Mouse (Mus musculus) cerebellum, postnatal 25 days (tissue): Measurements from ENCODE around the gene Atf1.
A peak's percentile ranks its signal among the peaks of the same experiment; 100 is the strongest.

Source experiments
- DNase-seq, 2 experiments: peaks; one replicate each; pipeline ENCODE4 v3.0.0; 2021; ENCODE audit warnings: mixed read lengths in 2 of 2

The Atf1 gene

GRCm38 (mm10) chr15:100227663-100228534 is at the start of gene Atf1:
Gene Atf1 (plus strand): TSS chr15:100227819.
- peak; percentile 97 to 98 for DNase-seq

DNA sequence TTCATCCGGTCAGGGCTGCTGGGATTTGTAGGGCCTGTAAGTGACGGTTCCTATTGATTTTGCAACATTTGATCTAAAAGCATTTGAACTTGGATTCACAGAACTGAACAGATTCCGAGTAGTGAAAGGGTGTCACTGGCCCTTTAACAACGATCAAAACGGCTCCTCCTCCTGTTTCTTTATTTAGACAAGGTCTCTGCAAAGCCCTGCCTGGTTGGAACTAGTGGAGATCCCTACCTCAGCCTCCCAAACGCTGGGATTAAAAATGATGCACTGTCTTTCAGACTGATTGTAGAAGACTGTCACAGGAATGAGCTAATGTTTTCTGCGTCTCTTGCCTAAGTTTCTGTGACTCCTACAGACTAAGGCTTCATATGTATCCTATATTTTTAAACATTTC is 49.1 kb upstream of the Atf1 start:
- peak in 1 of 2 experiments; percentile 29 for DNase-seq

GRCm38 (mm10) chr15:100179685-100180084 is 47.9 kb upstream of the Atf1 start:
- DNase-seq = peak in 1 of 2 experiments; percentile 61

DNA sequence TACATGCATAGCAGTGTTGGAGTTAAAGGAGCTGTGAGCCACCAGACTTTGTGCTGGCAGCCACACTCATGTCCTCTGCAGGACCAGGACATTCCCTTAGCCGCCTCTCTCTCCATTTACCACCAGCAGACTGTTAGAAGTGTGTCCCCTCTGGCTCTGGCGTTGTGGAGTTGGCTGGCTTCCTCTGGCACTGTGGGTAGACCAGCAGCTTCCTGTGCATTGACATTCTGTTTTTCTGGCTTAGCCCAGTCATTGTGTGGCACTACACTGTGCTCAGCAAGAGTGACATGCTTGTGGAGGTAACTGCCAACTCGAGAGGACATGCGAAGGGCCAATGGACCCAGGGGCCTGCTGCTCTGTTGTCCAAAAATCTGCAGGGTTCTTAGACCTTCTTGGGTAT is 47.4 kb upstream of the Atf1 start:
- DNase-seq = peak; percentile 90 to 91

- DNase-seq = no peak
Observed at GRCm38 (mm10) chr15:100181841-100182240, 45.8 kb upstream of the Atf1 start.

- no peak for DNase-seq
Observed at GRCm38 (mm10) chr15:100182526-100183280, 44.9 kb upstream of the Atf1 start.

DNA sequence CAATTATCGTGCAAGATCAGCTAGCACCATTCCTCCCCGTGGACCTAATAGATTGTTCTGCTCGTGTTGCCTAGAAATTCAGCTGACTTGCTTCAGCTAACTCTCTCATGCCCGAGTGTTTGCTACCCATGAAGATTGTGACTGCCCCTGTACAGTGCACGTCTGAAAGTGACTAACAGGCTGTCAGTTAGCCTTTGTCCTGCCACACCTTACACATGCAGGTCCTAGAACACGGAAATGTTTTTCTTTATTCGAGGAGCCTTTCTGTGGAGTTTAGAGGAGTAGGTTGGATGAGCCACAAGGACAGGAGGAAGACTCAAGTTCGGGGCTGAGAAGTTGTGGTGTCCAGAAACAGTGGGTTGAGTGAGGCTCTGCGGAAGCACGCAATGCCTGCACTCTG is 44.1 kb upstream of the Atf1 start:
- DNase-seq = no peak

- no peak for DNase-seq
Observed at GRCm38 (mm10) chr15:100184821-100185496, 42.7 kb upstream of the Atf1 start.

DNA sequence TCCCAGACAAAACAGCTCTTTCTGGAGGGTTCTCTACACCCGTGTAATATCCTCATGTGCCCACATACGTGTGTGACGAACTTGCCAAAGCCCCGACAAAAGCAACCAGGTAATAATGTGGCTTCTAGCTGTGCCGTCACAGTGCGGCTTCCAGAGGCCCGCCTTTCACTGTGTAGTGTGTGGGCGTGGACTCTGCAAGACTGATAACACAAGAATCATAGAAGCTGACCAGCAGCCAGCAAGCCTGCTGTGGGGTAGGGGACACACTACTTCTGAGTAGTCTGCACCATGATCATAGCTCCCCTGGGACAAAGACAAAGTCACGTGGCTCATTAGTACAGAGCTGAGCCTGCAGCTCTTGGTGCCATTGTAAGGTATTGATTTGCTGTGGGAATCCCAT is 41.4 kb upstream of the Atf1 start:
- no peak for DNase-seq

- peak in 1 of 2 experiments; percentile 51 for DNase-seq
Observed at GRCm38 (mm10) chr15:100186882-100187672, 40.5 kb upstream of the Atf1 start.

DNA sequence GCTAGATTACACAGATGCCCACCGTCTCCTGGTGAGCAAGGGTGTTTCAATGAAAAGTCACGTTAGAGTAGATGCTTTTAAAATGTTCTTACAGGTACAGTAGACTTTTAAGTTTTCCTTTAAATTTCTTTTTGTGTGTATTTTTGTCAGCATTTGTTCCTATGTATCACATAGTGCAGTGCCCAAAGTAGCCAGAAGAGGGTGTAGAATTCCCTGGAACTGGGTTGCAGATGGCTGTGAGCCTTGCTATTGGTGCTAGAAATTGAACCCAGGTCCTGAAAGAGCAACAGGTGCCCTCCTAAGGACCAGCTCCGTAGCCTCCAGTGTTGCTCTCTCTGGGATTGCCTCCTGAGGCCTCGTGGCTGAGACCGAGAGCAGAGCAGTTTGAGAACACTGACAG is 39.1 kb upstream of the Atf1 start:
- no peak for DNase-seq

DNA sequence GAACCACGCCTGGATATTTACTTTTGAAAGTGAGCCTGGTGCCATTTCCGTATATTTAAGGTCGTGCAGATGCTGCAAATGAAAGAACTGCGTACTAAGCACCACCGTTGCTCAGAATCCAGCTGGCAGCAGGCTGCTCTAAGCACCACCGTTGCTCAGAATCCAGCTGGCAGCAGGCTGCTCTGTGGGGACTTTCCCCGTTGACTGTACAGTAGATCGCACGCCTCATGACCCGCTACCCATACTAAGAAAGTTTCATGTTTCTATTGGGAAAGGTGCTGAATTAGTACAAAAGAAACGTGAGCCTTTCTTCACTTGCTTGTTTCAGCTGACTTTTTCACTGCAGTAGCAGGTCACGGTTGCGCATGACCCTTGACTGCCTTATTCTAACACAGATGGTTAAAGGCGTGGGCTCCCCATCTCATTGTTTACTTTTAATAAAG is 38.6 kb upstream of the Atf1 start:
- no peak for DNase-seq

- DNase-seq = no peak
Observed at GRCm38 (mm10) chr15:100190083-100190482, 37.5 kb upstream of the Atf1 start.

DNA sequence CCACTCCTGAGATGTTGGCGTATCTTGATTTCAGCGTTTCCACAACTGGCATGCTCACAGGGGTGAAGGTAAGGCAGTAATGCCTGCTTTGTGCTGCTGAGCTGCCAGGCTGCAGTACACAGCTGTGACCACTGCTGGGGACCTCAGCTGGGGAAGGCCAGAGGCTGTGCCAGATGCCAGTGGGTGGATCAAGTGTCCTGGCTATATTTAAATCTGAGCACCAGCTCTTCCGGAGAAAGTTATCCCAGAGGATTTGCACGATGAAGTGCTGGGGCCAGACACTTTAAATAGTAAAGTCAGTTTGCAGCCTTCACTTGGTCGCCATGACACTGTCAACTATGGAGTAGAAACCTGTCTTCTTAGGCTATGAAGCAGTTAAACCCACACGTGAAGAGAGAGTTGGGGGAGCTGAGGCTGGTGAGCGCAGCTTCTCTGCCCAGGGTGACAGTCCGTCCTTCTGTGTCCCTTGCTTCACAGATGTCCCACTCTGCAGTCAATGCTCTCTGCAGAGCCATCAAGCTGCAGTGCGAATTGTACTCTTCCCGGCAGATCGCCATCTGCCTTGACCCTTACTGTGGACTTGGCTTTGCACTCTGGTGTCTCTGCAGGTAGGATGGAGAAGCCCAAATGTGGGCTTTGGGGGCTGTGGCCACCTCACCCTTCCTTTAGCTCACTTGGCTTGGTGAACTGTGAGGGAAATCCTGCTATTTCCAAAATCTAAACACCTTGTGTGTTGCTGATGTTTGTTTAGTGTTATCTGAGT is 28.5 kb upstream of the Atf1 start:
- peak; percentile 86 to 87 for DNase-seq

DNA sequence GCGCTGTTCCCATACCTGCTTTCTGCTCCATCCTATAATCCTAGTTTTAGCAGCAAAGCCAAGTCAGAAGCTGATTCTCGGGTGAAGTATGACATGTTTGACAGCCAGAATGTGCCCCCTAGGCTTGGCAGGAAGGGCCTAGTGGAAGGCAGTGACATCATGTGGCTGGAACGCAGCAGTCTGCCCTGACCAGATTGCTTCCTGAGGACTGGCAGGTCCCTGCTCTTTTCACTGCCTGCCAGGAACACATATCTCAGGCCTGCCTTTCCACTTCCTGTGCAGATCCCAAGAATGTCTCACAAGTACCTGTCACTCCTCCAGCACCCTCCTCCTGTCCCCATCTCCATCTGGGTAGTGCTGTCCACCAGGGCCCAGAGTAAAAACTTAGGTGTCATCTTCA is 27.8 kb upstream of the Atf1 start:
- DNase-seq = peak; percentile 86 to 88

DNA sequence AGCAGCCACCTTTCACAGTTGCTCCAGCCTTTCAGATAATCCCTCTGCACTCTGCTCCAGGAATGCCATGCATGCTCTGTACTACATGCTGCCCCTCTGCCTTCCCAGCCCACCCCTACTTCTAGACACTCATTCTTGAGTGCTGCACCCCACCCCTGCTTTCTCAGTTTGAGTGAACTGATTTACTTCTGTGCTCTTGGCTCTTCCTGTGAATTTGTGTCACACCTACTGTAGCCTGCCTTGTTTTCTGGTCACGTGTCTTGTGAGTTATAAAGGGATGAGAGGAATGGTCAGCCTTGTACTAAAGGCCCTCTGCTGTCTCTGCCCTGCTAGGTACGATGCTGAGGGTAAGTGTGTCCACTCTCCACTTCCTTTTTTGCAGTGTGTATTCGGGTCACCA is 25.8 kb upstream of the Atf1 start:
- no peak for DNase-seq

- no peak for DNase-seq
Observed at GRCm38 (mm10) chr15:100202431-100203015, 25.1 kb upstream of the Atf1 start.

DNA sequence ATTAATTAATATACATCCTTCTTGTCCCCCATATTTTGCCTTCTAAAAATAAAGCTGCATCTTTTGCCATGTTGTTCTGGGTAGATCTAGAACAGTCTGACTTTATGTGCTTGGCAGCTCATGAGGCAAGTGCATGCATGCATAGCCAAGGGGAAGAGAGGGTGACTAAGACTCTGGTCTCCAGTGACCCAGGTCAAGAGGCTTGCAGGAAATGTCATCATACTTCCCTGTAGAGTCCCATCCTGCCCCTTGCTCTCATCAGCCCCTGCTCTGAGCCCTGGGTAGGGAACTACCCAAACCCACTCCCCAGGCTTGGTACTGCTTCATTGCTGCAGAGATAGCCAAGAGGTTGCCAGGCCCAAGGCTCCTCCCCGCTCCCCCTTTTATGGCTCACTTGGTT is 23.0 kb upstream of the Atf1 start:
- DNase-seq = no peak

DNA sequence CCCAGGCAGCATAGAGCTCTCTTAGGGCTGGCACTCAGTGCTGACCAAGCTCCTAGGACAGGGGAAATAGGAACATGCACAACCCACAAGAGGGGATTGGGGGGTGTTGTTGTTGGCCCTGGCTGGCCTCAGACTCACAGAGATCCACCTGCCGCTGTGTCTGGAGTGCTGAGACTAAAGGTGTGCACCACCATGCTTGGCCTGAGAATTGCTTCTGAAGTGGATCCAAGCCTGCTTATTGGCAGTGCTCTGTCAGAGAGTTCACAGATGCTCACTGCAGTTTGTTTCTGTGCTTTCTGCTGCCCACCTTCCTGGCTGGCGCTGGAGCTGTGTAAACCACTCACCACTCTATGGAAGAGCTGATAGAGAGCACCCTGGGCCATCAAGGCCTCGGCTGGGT is 17.6 kb upstream of the Atf1 start:
- peak in 1 of 2 experiments; percentile 48 for DNase-seq

DNA sequence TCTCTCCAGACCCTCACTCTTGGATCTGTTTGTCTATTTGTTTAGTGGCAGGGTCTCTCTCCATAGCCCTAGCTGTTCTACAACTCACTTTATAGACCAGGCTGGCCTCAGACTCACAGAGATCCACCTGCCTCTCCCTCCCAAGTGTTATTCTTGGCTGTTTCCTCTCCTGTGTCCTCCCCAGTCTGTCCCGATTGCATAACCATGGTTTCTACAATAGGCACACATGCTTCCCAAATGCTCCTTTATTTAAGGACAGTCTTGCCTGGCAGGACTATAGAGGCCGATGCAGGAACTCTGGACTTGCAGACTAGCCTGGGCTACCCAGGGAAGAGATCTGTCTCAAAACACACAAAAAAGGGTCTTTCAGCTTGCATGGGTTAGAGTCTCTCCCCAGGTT is 14.3 kb upstream of the Atf1 start:
- DNase-seq = peak in 1 of 2 experiments; percentile 44

DNA sequence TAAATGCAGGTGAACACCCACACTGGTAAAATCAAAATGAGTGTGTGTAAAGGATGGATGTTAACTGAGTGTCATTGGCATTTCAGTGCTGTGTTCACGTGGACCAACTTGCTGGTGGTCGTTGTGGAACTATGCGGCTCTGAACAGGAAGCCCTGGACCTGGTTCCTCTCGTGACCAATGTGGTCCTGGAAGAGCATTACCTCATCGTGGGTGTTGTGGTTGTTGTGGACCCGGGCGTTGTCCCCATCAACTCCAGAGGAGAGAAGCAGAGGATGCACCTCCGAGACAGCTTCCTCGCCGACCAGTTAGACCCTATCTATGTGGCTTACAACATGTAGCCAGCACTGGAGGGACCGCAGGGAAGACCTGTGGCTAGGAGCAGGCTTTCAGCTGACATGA is 12.5 kb upstream of the Atf1 start:
- no peak for DNase-seq
